Mouse (Mus musculus) liver, postnatal 0 days (tissue): ENCODE results near the gene Rps19.

Source experiments
- CTCF ChIP-seq: sonication (generic); IDR thresholded peaks from 2 replicates; pipeline ENCODE4 v1.5.1; 2016; ENCODE audit warnings: antibody characterized with exemption, low read depth
- EP300 ChIP-seq: IDR thresholded peaks from 2 replicates; pipeline ENCODE4 v1.6.1; 2016; ENCODE audit warnings: antibody characterized with exemption, low read depth, mild to moderate bottlenecking

DNA sequence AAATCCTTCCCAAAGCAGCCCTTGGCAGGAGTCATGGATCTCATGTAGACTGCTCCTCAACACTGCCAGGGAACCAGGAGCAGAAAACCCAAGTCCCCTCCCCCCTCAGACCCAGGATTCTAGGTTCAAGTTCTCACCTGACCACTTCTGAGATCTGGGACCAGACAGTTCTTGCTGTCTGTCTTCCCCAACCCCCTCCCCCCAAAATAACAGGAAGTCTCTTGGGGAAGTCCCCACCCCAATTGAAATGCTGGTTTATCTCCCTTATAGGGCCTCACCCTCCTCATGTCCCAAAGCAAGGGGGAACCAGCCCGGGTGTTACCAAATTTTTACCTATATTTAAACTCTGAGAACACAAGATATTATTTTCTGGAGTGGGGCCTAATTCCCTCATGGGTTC lies 17.7 kb downstream of the Rps19 start:
- TF ChIP-seq CTCF = no peak
- no peak for TF ChIP-seq EP300
